Mouse (Mus musculus): ENCODE measurements around the gene Inpp5d.

DNA sequence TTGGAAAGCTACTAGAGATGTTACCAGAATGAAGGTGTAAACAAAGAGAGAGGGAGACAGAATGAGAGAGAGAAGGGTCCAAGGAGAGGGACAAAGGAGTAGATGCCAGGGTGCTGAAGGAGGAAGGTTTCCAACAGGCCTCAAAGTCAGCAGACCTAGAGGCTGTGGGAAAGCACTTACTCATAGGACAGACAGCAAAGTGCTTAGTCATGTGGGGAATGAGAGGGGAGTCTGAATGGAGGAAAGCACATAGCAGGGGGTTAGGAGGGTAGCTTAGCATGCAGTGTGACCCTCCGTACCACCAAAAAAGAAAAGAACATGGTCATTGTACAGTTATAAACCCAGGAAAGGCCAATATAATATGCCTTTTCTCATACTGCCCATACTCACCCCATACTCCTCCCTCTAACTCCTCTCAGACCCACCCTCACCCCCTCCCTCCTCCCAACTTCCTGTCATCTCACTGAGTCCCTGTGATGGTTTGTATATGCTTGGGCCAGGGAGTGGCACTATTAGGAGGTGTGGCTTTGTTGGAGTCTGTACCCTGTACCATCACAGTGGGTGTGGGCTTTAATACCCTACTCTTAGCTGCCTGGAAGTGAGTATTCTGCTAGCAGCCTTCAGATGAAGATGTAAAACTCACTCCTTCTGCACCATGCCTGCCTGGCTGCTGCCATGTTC lies 69.7 kb downstream of the Inpp5d start:
- TF ChIP-seq TAL1 (IDR thresholded peaks at IDR 0.05; ENCODE audit: low read length), result no peak
- TF ChIP-seq GATA1 (IDR thresholded peaks at IDR 0.05; ENCODE audit: low read length), result no peak

All from erythroblast, embryonic 14.5 days (primary cell).